Mouse (Mus musculus) limb, embryonic 11.5 days (tissue): ENCODE results near the gene Gm49333. TPM values are rescaled to one million over a fixed set of nuclear protein-coding genes. Genes with fewer than 3 reads are reported as not detected.

Source experiments
- ATAC-seq: fragments of 200-750 bp; cut with Nextera tagmentation; 2 replicates; pipeline ENCODE4 v1.8.0; 2017; ENCODE audit warnings: low read depth; ENCODE audit not compliant: insufficient number of reproducible peaks, low FRiP score, low TSS enrichment
- DNase-seq: peaks from one replicate; pipeline ENCODE4 v3.0.0-alpha.2; 2015; ENCODE audit warnings: low spot score
- H3K27ac ChIP-seq: fragments of 300-500 bp; sonication (generic); replicated peaks from 2 replicates; pipeline ENCODE4 v1.5.1; 2014; ENCODE audit warnings: low read depth, mild to moderate bottlenecking, low read length
- H3K27me3 ChIP-seq: fragments of 300-500 bp; sonication (generic); 2 replicates; pipeline ENCODE4 v1.6.1; 2014; ENCODE audit warnings: mild to moderate bottlenecking, low read length, mixed read lengths; ENCODE audit not compliant: control insufficient read depth, insufficient read depth
- H3K36me3 ChIP-seq: fragments of 300-500 bp; sonication (generic); 2 replicates; pipeline ENCODE4 v1.6.1; 2014; ENCODE audit warnings: mild to moderate bottlenecking, low read length, moderate library complexity, mixed read lengths; ENCODE audit not compliant: control insufficient read depth, insufficient read depth
- H3K4me1 ChIP-seq: fragments of 300-500 bp; sonication (generic); 2 replicates; pipeline ENCODE4 v1.6.1; 2014; ENCODE audit warnings: low read length, mixed read lengths; ENCODE audit not compliant: control insufficient read depth, insufficient read depth
- H3K4me2 ChIP-seq: fragments of 300-500 bp; sonication (generic); 2 replicates; pipeline ENCODE4 v1.6.1; 2014; ENCODE audit warnings: low read depth, mild to moderate bottlenecking, moderate library complexity; ENCODE audit not compliant: severe bottlenecking
- H3K4me3 ChIP-seq: fragments of 300-500 bp; sonication (generic); 2 replicates; pipeline ENCODE4 v1.5.1; 2014; ENCODE audit warnings: low read depth, low read length
- H3K9ac ChIP-seq: fragments of 300-500 bp; sonication (generic); 2 replicates; pipeline ENCODE4 v1.6.1; 2014; ENCODE audit warnings: mild to moderate bottlenecking, low read length
- H3K9me3 ChIP-seq: fragments of 300-500 bp; sonication (generic); 2 replicates; pipeline ENCODE4 v1.6.1; 2016; ENCODE audit warnings: low read length; ENCODE audit not compliant: control insufficient read depth
- WGBS: fragments of 180-500 bp; shearing (Covaris S2); extraction: QIAGEN DNeasy Blood & Tissue Kit; methylation state at CpG from one replicate; pipeline ENCODE4 v1.1.7; 2014; 5-methylcytosine and 5-hydroxymethylcytosine counted together
- polyA plus RNA-seq: library from polyadenylated mRNA; unstranded; fragments of >200 nt; fragmentation: Nextera tagmentation; extraction: Ambion mirVana; gene quantifications from 2 replicates; pipeline ENCODE4 v1.2.1, GENCODE M21; 2014

The Gm49333 gene
- polyA plus RNA-seq, 1 experiment from 2014 or later: not detected

DNA sequence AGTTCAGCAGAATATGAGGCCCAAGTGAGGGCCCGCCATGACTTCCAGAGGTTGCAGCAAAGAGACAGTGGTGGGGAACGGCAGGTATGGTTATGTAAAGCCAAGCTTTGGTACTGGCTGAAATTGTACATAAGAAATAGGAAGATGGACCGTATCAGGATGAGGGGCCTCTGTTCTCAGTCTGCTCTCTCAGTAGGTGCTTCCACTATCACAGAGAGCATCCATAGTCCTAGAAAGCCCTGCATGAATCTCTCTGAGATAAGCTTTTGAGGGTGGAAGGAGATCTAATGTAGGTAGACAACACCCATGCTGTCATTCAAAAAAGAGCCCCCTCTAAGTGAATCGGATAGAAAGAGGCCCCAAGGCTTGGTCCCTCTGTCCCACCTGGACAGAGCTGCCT is 15.7 kb upstream of the Gm49333 start:
- ATAC-seq (no peak), DNase-seq (no peak)
- no peak overlapping the region for H3K4me2 ChIP-seq
- H3K36me3 ChIP-seq: no peaks in the 10 kb centered on the region
- 81% methylated on average over 4 of the region's 4 CpGs for WGBS
- no peaks in the 10 kb centered on the region for H3K9me3 ChIP-seq
- H3K4me3 ChIP-seq: no peak overlapping the region
- peaks cover 7% of the 10 kb centered on the region; the same call in 1 of the 2 replicates for H3K4me1 ChIP-seq
- peaks cover 22% of the 10 kb centered on the region for H3K27me3 ChIP-seq
- no peak overlapping the region for H3K9ac ChIP-seq
- H3K27ac ChIP-seq: no peak overlapping the region

DNA sequence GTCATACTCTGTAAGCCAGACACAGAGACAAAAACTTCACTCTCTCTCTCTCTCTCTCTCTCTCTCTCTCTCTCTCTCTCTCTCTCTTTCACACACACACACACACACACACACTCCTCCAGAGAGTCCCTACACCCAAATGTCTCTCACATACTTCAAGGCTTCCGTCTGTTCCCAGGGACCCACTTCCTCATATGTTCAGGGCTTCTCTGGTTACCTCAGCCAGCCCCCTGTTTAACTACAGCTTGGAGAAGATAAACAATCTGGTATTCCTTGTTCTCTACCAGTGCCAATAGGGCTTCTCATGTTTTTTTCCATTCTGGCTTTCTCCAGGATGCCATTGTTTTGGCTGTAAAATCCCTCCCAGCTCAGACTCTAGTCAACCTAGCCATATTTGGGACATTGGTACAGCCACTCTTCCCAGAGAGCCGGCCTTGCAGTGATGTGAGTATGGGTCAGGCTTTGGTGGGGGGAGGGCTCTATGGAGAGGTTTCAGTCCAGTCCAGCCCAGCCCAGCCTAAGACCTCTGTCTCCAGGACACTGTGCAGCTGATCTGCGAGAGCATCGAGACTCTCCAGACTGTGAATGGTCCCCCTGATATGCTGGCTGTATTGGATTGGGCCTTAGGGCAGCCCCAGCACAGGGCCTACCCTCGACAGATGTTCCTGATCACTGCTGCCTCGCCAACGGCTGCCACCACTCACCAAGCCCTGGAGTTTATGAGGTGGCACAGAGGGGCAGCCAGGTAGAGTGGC is 14.5 kb upstream of the Gm49333 start:
- H3K9me3 ChIP-seq: no peaks in the 10 kb centered on the region
- WGBS: 53% methylated on average over 7 of the region's 7 CpGs

DNA sequence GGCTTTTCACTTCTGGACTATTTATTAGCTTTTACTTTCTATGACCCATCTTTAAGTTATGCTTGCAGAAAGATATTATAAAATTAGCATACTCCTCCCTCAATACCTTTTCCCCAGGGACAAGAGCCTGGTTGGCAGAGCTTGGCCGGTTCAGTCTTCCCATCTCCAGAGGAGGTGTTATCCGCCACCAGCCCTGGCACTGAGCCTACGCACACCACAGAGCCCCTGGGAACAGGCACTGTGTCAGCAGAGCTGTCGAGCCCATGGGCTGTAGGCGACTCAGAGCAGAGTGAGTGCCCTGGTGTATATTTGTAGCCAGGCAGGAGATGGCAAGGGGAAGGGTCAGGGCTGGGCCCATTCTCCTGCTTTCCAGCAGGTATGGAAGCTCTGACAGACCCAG is 10.9 kb upstream of the Gm49333 start:
- Histone ChIP-seq H3K9ac (no peak overlapping the region), H3K9me3 (no peaks in the 10 kb centered on the region), H3K27ac (no peak overlapping the region), H3K36me3 (no peaks in the 10 kb centered on the region), H3K4me3 (no peak overlapping the region), H3K27me3 (no peaks in the 10 kb centered on the region), H3K4me1 (no peaks in the 10 kb centered on the region), H3K4me2 (no peak overlapping the region)
- no peak for ATAC-seq
- DNase-seq: no peak
- 81% methylated on average over 5 of the region's 5 CpGs for WGBS

More for the DNA sequence above, 14.5 kb upstream of the Gm49333 start:
- Histone ChIP-seq H3K27ac (no peak overlapping the region), H3K27me3 (peaks cover 11% of the 10 kb centered on the region), H3K36me3 (no peaks in the 10 kb centered on the region), H3K4me1 (no peaks in the 10 kb centered on the region), H3K4me3 (no peak overlapping the region), H3K9ac (no peak overlapping the region), H3K4me2 (no peak overlapping the region)
- no peak for DNase-seq
- ATAC-seq: no peak

DNA sequence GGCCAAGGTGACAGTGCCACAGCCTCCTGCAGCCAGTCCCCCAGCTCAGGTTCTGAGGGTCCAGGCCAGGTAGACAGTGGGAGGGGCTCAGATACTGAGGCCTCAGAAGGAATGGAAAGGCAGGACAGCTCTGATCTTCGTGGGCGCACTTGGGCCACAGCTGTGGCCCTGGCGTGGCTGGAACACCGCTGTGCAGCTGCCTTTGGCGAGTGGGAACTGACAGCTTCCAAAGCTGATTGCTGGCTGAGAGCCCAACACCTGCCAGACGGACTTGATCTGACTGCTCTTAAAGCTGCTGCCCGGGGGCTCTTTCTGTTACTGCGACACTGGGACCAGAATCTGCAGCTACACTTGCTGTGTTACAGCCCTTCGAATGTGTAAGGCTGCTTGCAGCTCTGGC is 6.7 kb upstream of the Gm49333 start:
- 87% methylated on average over 9 of the region's 9 CpGs for WGBS
- no peak overlapping the region for H3K9ac ChIP-seq
- no peak for ATAC-seq

GRCm38 (mm10) chr16:20610501-20611356 is 681 bp upstream of the Gm49333 start:
- Histone ChIP-seq H3K4me1 (peaks cover 3% of the 10 kb centered on the region; the same call in 1 of the 2 replicates), H3K36me3 (peaks cover 8% of the 10 kb centered on the region; the same call in 1 of the 2 replicates), H3K9me3 (no peaks in the 10 kb centered on the region), H3K27me3 (no peaks in the 10 kb centered on the region), H3K4me3 (peak overlapping the region; percentile 68), H3K9ac (peak overlapping the region; percentile 88), H3K4me2 (peak overlapping the region; percentile 87), H3K27ac (peak overlapping the region; percentile 60; the same call in 1 of the 2 replicates)
- DNase-seq: peak; percentile 89
- under 1% methylated on average over 28 of the region's 28 CpGs for WGBS
- ATAC-seq: peak; percentile 56; the same call in 1 of the 2 replicates

More for the DNA sequence above, 6.7 kb upstream of the Gm49333 start:
- no peak for DNase-seq
- no peak overlapping the region for H3K4me3 ChIP-seq
- H3K4me1 ChIP-seq: peaks cover 2% of the 10 kb centered on the region; the same call in 1 of the 2 replicates
- H3K4me2 ChIP-seq: no peak overlapping the region
- H3K27ac ChIP-seq: no peak overlapping the region
- H3K27me3 ChIP-seq: no peaks in the 10 kb centered on the region
- no peaks in the 10 kb centered on the region for H3K9me3 ChIP-seq
- H3K36me3 ChIP-seq: peaks cover 8% of the 10 kb centered on the region; the same call in 1 of the 2 replicates

DNA sequence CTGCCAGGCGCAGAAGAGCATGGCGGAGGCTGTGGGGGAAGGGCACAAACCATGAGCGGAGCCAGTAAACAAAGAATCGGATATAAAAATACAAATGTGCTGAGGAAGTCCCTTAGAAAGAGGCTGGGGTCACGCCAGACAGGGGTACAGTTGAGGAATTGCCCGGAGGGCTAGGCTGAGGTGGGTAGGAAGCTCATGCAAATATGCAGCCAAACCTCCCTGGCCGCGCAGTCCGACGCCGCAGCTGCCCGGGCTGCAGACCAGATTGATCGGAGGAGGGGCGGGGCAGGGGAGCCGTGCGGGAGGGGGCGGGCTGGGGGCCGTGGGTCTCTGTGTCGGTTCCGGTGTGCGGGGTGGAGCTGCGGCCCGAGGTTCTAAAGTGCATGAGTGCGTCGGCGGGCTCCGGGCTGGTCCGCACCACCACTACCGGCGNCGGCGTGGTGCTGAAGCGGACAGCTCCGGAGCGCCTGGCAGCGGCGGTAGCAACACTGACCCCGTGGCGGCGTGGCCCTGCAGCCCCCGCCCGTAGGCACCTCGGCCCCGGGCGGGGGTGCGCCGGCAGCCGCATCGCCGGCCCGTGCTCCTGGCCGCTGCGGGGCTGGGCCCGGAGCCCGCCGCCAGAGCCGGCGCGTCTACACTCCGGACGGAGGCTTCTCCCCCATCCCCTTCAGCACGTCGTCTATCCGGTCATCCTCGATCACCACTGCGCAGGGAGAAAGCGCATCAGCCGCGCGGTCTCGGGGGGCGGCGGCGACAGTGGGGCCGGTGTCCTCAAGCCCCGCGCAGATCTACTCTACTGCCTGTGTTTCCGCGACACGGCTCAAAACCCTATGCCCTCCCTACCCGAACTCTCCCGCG is 8.4 kb downstream of the Gm49333 start:
- 2% methylated on average over 82 of the region's 83 CpGs for WGBS
- Histone ChIP-seq H3K27me3 (peaks cover 23% of the 10 kb centered on the region), H3K27ac (no peak overlapping the region), H3K4me1 (peaks cover 16% of the 10 kb centered on the region), H3K9me3 (no peaks in the 10 kb centered on the region), H3K9ac (no peak overlapping the region; the same call in 1 of the 2 replicates), H3K4me3 (peak overlapping the region; percentile 72), H3K36me3 (no peaks in the 10 kb centered on the region), H3K4me2 (peak overlapping the region; percentile 99)
- DNase-seq: peak; percentile 70
- ATAC-seq: peak; percentile 48; the same call in 1 of the 2 replicates

DNA sequence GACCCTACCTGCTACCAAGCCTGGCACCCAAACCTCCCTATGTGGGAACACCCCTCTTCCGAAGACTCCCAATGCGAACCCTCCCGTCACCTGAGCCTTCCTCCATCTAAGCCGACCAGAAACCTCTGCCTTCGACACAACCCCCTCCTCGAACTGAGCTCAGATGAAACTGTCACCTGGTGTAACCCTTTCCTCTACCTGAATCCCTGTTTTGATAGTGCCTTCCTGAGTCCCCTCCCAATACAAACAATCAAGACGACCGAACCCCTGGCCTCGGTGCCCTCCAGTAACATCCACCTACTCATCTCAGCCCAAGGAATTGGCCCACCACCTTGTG is 9.0 kb downstream of the Gm49333 start:
- H3K36me3 ChIP-seq: no peaks in the 10 kb centered on the region
- H3K27ac ChIP-seq: no peak overlapping the region
- peak overlapping the region; percentile 72 for H3K4me3 ChIP-seq
- ATAC-seq (0 out of 2 replicates have a peak, but pooled peaks have one; percentile 10), DNase-seq (no peak)
- H3K4me1 ChIP-seq: peaks cover 16% of the 10 kb centered on the region
- H3K9ac ChIP-seq: no peak overlapping the region; the same call in 1 of the 2 replicates
- WGBS: under 1% methylated on average over 9 of the region's 9 CpGs
- no peaks in the 10 kb centered on the region for H3K9me3 ChIP-seq
- peaks cover 23% of the 10 kb centered on the region for H3K27me3 ChIP-seq
- peak overlapping the region; percentile 99 for H3K4me2 ChIP-seq
